Mouse (Mus musculus) neural tube, embryonic 12.5 days (tissue): Measurements from ENCODE around the gene Mphosph10. TPM values are rescaled to one million over a fixed set of nuclear protein-coding genes. Genes with fewer than 3 reads are reported as not detected.

ENCODE experiments used
- ATAC-seq: fragments of 200-750 bp; cut with Nextera tagmentation; 2 replicates; pipeline ENCODE4 v1.8.0; 2017; ENCODE audit warnings: low read depth, mild to moderate bottlenecking, moderate TSS enrichment, moderate library complexity; ENCODE audit not compliant: low FRiP score
- H3K27ac ChIP-seq: fragments of 300-500 bp; sonication (generic); 2 replicates; pipeline ENCODE4 v1.5.1; 2016
- H3K27me3 ChIP-seq: fragments of 300-500 bp; sonication (generic); replicated peaks from 2 replicates; pipeline ENCODE4 v1.6.1; 2016; ENCODE audit warnings: mild to moderate bottlenecking
- H3K36me3 ChIP-seq: fragments of 300-500 bp; sonication (generic); 2 replicates; pipeline ENCODE4 v1.6.1; 2016; ENCODE audit warnings: mild to moderate bottlenecking
- H3K4me1 ChIP-seq: fragments of 300-500 bp; sonication (generic); 2 replicates; pipeline ENCODE4 v1.6.1; 2016
- H3K4me2 ChIP-seq: fragments of 300-500 bp; sonication (generic); replicated peaks from 2 replicates; pipeline ENCODE4 v1.6.1; 2016; ENCODE audit warnings: mild to moderate bottlenecking
- H3K4me3 ChIP-seq: fragments of 300-500 bp; sonication (generic); 2 replicates; pipeline ENCODE4 v1.5.1; 2016
- H3K9ac ChIP-seq: fragments of 300-500 bp; sonication (generic); 2 replicates; pipeline ENCODE4 v1.6.1; 2016; ENCODE audit warnings: mild to moderate bottlenecking
- H3K9me3 ChIP-seq: fragments of 300-500 bp; sonication (generic); 2 replicates; pipeline ENCODE4 v1.6.1; 2016; ENCODE audit warnings: mild to moderate bottlenecking
- WGBS: fragments of 180-500 bp; shearing (Covaris S2); methylation state at CpG from one replicate; pipeline ENCODE4 v1.1.7; 2016; 5-methylcytosine and 5-hydroxymethylcytosine counted together
- polyA plus RNA-seq: library from polyadenylated mRNA; unstranded; fragments of >200 nt; fragmentation: Nextera tagmentation; extraction: Ambion mirVana; gene quantifications from 2 replicates; pipeline ENCODE4 v1.2.1, GENCODE M21; 2016

Mphosph10 gene
- polyA plus RNA-seq = 38.9 and 46.6 TPM in 2 replicates

- peak; percentile 99 for ATAC-seq
- peaks cover 9% of the 10 kb centered on the region; the same call in 1 of the 2 replicates for H3K4me1 ChIP-seq
- H3K4me2 ChIP-seq = peak within 1 kb of the TSS; percentile 95
- H3K9me3 ChIP-seq = no peaks in the 10 kb centered on the region
- H3K27ac ChIP-seq = peak within 1 kb of the TSS; percentile 27; the same call in 1 of the 2 replicates
- H3K27me3 ChIP-seq = no peaks in the 10 kb centered on the region
- WGBS = under 1% methylated on average over 54 of the region's 54 CpGs
- peak within 1 kb of the TSS; percentile 62 for H3K9ac ChIP-seq
- H3K4me3 ChIP-seq = peak within 1 kb of the TSS; percentile 58
- peaks cover 17% of the 10 kb centered on the region for H3K36me3 ChIP-seq
Observed at GRCm38 (mm10) chr7:64392122-64392818, at the start of gene Mphosph10, which contains the start of gene Mcee. TSS of gene Mphosph10 (minus strand) at chr7:64392268. TSS of gene Mcee (plus strand) at chr7:64392607.

GRCm38 (mm10) chr7:64440519-64440918 is 48.5 kb upstream of the Mphosph10 start:
- WGBS = 78% methylated on average over 8 of the region's 8 CpGs
- no peak overlapping the region for H3K4me2 ChIP-seq
- H3K27ac ChIP-seq = no peak overlapping the region

GRCm38 (mm10) chr7:64439595-64440518 is 47.8 kb upstream of the Mphosph10 start:
- no peak overlapping the region for H3K27ac ChIP-seq

More at GRCm38 (mm10) chr7:64440519-64440918, 48.5 kb upstream of the Mphosph10 start:
- Histone ChIP-seq H3K9me3 (no peaks in the 10 kb centered on the region), H3K9ac (no peak overlapping the region), H3K4me1 (peaks cover 6% of the 10 kb centered on the region; the same call in 1 of the 2 replicates), H3K36me3 (no peaks in the 10 kb centered on the region), H3K4me3 (no peak overlapping the region), H3K27me3 (no peaks in the 10 kb centered on the region)
- ATAC-seq = no peak

GRCm38 (mm10) chr7:64424861-64425260 is 32.8 kb upstream of the Mphosph10 start:
- Histone ChIP-seq H3K9me3 (no peaks in the 10 kb centered on the region), H3K4me3 (no peak overlapping the region), H3K9ac (no peak overlapping the region), H3K36me3 (no peaks in the 10 kb centered on the region), H3K27ac (no peak overlapping the region), H3K27me3 (no peaks in the 10 kb centered on the region), H3K4me1 (no peaks in the 10 kb centered on the region), H3K4me2 (no peak overlapping the region)
- no peak for ATAC-seq
- WGBS = 63% methylated on average over 5 of the region's 5 CpGs

More at GRCm38 (mm10) chr7:64439595-64440518, 47.8 kb upstream of the Mphosph10 start:
- Histone ChIP-seq H3K36me3 (no peaks in the 10 kb centered on the region), H3K9ac (no peak overlapping the region), H3K27me3 (no peaks in the 10 kb centered on the region), H3K9me3 (no peaks in the 10 kb centered on the region), H3K4me1 (peaks cover 6% of the 10 kb centered on the region; the same call in 1 of the 2 replicates), H3K4me2 (no peak overlapping the region), H3K4me3 (no peak overlapping the region)
- 48% methylated on average over 5 of the region's 5 CpGs for WGBS
- ATAC-seq = peak; percentile 53

- H3K4me3 ChIP-seq = no peak overlapping the region
- ATAC-seq = no peak
- no peak overlapping the region for H3K9ac ChIP-seq
- H3K4me1 ChIP-seq = no peaks in the 10 kb centered on the region
- no peaks in the 10 kb centered on the region for H3K36me3 ChIP-seq
- no peaks in the 10 kb centered on the region for H3K9me3 ChIP-seq
- H3K27ac ChIP-seq = no peak overlapping the region
- WGBS = 92% methylated on average over 8 of the region's 8 CpGs
- no peak overlapping the region for H3K4me2 ChIP-seq
- H3K27me3 ChIP-seq = no peaks in the 10 kb centered on the region
Observed at GRCm38 (mm10) chr7:64403989-64404388, 11.9 kb upstream of the Mphosph10 start.

- ATAC-seq = no peak
- 92% methylated on average over 4 of the region's 4 CpGs for WGBS
Observed at GRCm38 (mm10) chr7:64402452-64402851, 10.4 kb upstream of the Mphosph10 start.

GRCm38 (mm10) chr7:64400725-64401124 is 8.7 kb upstream of the Mphosph10 start:
- ATAC-seq = no peak

More at GRCm38 (mm10) chr7:64402452-64402851, 10.4 kb upstream of the Mphosph10 start:
- no peak overlapping the region for H3K9ac ChIP-seq
- H3K4me3 ChIP-seq = no peak overlapping the region
- H3K4me1 ChIP-seq = no peaks in the 10 kb centered on the region
- H3K27ac ChIP-seq = no peak overlapping the region
- H3K27me3 ChIP-seq = no peaks in the 10 kb centered on the region
- H3K4me2 ChIP-seq = no peak overlapping the region
- H3K36me3 ChIP-seq = no peaks in the 10 kb centered on the region
- no peaks in the 10 kb centered on the region for H3K9me3 ChIP-seq

GRCm38 (mm10) chr7:64392819-64393151 is 717 bp upstream of the Mphosph10 start:
- Histone ChIP-seq H3K4me3 (peak overlapping the region; percentile 58), H3K4me1 (peaks cover 9% of the 10 kb centered on the region; the same call in 1 of the 2 replicates), H3K36me3 (peaks cover 16% of the 10 kb centered on the region), H3K27me3 (no peaks in the 10 kb centered on the region), H3K4me2 (peak overlapping the region; percentile 95), H3K9ac (peak overlapping the region; percentile 62), H3K27ac (peak overlapping the region; percentile 27; the same call in 1 of the 2 replicates), H3K9me3 (no peaks in the 10 kb centered on the region)
- WGBS = 2% methylated on average over 15 of the region's 15 CpGs
- no peak for ATAC-seq

More at GRCm38 (mm10) chr7:64400725-64401124, 8.7 kb upstream of the Mphosph10 start:
- Histone ChIP-seq H3K4me2 (no peak overlapping the region), H3K9ac (no peak overlapping the region), H3K4me1 (no peaks in the 10 kb centered on the region), H3K36me3 (no peaks in the 10 kb centered on the region), H3K27ac (no peak overlapping the region), H3K9me3 (no peaks in the 10 kb centered on the region), H3K4me3 (no peak overlapping the region), H3K27me3 (no peaks in the 10 kb centered on the region)
- 98% methylated on average over 1 of the region's 1 CpGs for WGBS

GRCm38 (mm10) chr7:64391479-64391878 is 589 bp downstream of the Mphosph10 start:
- WGBS = 6% methylated on average over 8 of the region's 8 CpGs

GRCm38 (mm10) chr7:64373830-64374562 is 18.1 kb downstream of the Mphosph10 start, which contains the start of gene Fan1:
TSS of gene Fan1 (minus strand) at chr7:64374095.
- H3K4me3 ChIP-seq = peak within 1 kb of the TSS; percentile 57
- ATAC-seq = peak; percentile 96
- H3K27me3 ChIP-seq = no peaks in the 10 kb centered on the region
- peak within 1 kb of the TSS; percentile 78 for H3K27ac ChIP-seq
- peaks cover 35% of the 10 kb centered on the region for H3K36me3 ChIP-seq
- peak within 1 kb of the TSS; percentile 63 for H3K4me2 ChIP-seq
- H3K9me3 ChIP-seq = no peaks in the 10 kb centered on the region
- 5% methylated on average over 27 of the region's 27 CpGs for WGBS
- peaks cover 6% of the 10 kb centered on the region; the same call in 1 of the 2 replicates for H3K4me1 ChIP-seq
- peak within 1 kb of the TSS; percentile 52 for H3K9ac ChIP-seq

More at GRCm38 (mm10) chr7:64391479-64391878, 589 bp downstream of the Mphosph10 start:
- peak overlapping the region; percentile 58 for H3K4me3 ChIP-seq
- H3K27me3 ChIP-seq = no peaks in the 10 kb centered on the region
- H3K9me3 ChIP-seq = no peaks in the 10 kb centered on the region
- H3K9ac ChIP-seq = peak overlapping the region; percentile 62
- peaks cover 9% of the 10 kb centered on the region; the same call in 1 of the 2 replicates for H3K4me1 ChIP-seq
- no peak for ATAC-seq
- no peak overlapping the region for H3K27ac ChIP-seq
- H3K4me2 ChIP-seq = peak overlapping the region; percentile 95
- H3K36me3 ChIP-seq = peaks cover 23% of the 10 kb centered on the region

- peak overlapping the region; percentile 78 for H3K27ac ChIP-seq
- H3K4me1 ChIP-seq = peaks cover 6% of the 10 kb centered on the region; the same call in 1 of the 2 replicates
- H3K9ac ChIP-seq = peak overlapping the region; percentile 52
- H3K36me3 ChIP-seq = peaks cover 35% of the 10 kb centered on the region
- no peaks in the 10 kb centered on the region for H3K9me3 ChIP-seq
- H3K4me3 ChIP-seq = peak overlapping the region; percentile 57
- H3K4me2 ChIP-seq = peak overlapping the region; percentile 63
- no peaks in the 10 kb centered on the region for H3K27me3 ChIP-seq
- 15% methylated on average over 18 of the region's 18 CpGs for WGBS
- peak; percentile 55 for ATAC-seq
Observed at GRCm38 (mm10) chr7:64373147-64373829, 18.8 kb downstream of the Mphosph10 start.
